Mouse (Mus musculus) liver, embryonic 16.5 days (tissue): Measurements from ENCODE around the gene G430095P16Rik. TPM values are rescaled to one million over a fixed set of nuclear protein-coding genes. Genes with fewer than 3 reads are reported as not detected.

Experiments
- ATAC-seq: fragments of 200-750 bp; cut with Nextera tagmentation; 2 replicates; pipeline ENCODE4 v1.8.0; 2017; ENCODE audit warnings: low read depth, mild to moderate bottlenecking, moderate number of reproducible peaks, moderate library complexity
- H3K27ac ChIP-seq: fragments of 300-500 bp; sonication (generic); 2 replicates; pipeline ENCODE4 v1.5.1; 2014; ENCODE audit warnings: mild to moderate bottlenecking, low read length
- H3K27me3 ChIP-seq: fragments of 300-500 bp; sonication (generic); 2 replicates; pipeline ENCODE4 v1.6.1; 2014; ENCODE audit warnings: low read depth, low read length, mixed read lengths; ENCODE audit not compliant: control insufficient read depth, insufficient read depth
- H3K36me3 ChIP-seq: fragments of 300-500 bp; sonication (generic); 2 replicates; pipeline ENCODE4 v1.6.1; 2014; ENCODE audit warnings: mild to moderate bottlenecking; ENCODE audit not compliant: control insufficient read depth, insufficient read depth
- H3K4me1 ChIP-seq: fragments of 300-500 bp; sonication (generic); 2 replicates; pipeline ENCODE4 v1.6.1; 2014; ENCODE audit warnings: low read depth, low read length, mixed read lengths; ENCODE audit not compliant: control insufficient read depth
- H3K4me2 ChIP-seq: fragments of 300-500 bp; sonication (generic); 2 replicates; pipeline ENCODE4 v1.6.1; 2014; ENCODE audit warnings: low read depth, low read length, mixed read lengths
- H3K4me3 ChIP-seq: fragments of 300-500 bp; sonication (generic); 2 replicates; pipeline ENCODE4 v1.5.1; 2014; ENCODE audit warnings: low read depth, mild to moderate bottlenecking, low read length
- H3K9ac ChIP-seq: fragments of 300-500 bp; sonication (generic); 2 replicates; pipeline ENCODE4 v1.6.1; 2014; ENCODE audit warnings: low read depth, low read length
- H3K9me3 ChIP-seq: fragments of 300-500 bp; sonication (generic); replicated peaks from 2 replicates; pipeline ENCODE4 v1.6.1; 2016; ENCODE audit warnings: low read length; ENCODE audit not compliant: control insufficient read depth
- WGBS: fragments of 180-500 bp; shearing (Covaris S2); extraction: QIAGEN DNeasy Blood & Tissue Kit; methylation state at CpG from one replicate; pipeline ENCODE4 v1.1.7; 2014; ENCODE audit not compliant: insufficient replicate concordance; 5-methylcytosine and 5-hydroxymethylcytosine counted together
- polyA plus RNA-seq: library from polyadenylated mRNA; unstranded; fragments of >200 nt; fragmentation: Nextera tagmentation; extraction: Ambion mirVana; gene quantifications from 2 replicates; pipeline ENCODE4 v1.2.1, GENCODE M21; 2015

The G430095P16Rik gene
- polyA plus RNA-seq, 1 experiment from 2014 or later = 7.0 TPM

DNA sequence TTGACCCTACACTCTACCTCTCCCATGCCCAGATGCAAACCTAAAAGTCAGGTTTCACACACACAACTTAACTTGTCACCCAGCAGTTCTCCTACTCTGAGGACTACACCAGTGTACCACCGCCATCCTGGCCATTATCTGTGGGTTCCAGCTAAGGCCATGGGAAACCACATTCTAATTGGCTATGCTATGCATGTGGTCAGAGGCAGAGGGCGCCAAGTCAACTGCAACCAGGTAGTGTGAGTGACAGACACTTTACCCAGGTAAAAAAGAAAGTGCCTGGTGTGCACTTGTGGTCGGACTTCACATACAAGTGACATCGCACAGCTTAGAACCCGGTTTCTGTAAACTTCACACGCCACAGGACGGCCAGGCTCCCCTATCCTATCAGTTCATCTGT lies 36.3 kb downstream of the G430095P16Rik start:
- H3K9ac ChIP-seq = no peak overlapping the region
- WGBS = 45% methylated on average over 7 of the region's 7 CpGs
- H3K27me3 ChIP-seq = no peaks in the 10 kb centered on the region
- H3K4me2 ChIP-seq = no peak overlapping the region
- no peaks in the 10 kb centered on the region for H3K9me3 ChIP-seq
- no peaks in the 10 kb centered on the region for H3K36me3 ChIP-seq
- no peak overlapping the region for H3K27ac ChIP-seq
- H3K4me1 ChIP-seq = no peaks in the 10 kb centered on the region
- no peak overlapping the region for H3K4me3 ChIP-seq
- no peak for ATAC-seq

DNA sequence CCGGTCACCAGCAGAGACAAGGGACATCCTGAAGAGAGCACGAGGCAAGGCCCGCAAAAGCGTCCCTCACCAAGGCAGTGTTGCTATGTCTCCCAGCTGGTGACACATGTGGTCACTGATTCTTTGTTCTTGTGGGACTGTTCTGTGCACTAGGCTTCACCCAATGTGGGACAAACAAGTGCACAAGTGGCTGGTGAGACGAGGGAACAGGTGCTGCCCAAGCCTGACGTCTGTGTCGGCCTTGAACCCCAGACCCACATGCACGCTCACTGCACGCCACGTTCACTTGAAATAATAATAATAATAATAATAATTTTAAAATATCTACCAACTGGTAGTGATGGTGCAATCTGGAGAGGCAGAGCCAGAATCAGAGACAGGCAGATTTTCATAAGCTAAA lies 36.9 kb downstream of the G430095P16Rik start:
- Histone ChIP-seq H3K4me2 (no peak overlapping the region), H3K4me1 (no peaks in the 10 kb centered on the region), H3K36me3 (no peaks in the 10 kb centered on the region), H3K9me3 (no peaks in the 10 kb centered on the region), H3K4me3 (no peak overlapping the region), H3K27ac (no peak overlapping the region), H3K9ac (no peak overlapping the region), H3K27me3 (no peaks in the 10 kb centered on the region)
- no peak for ATAC-seq
- WGBS = 80% methylated on average over 10 of the region's 10 CpGs

DNA sequence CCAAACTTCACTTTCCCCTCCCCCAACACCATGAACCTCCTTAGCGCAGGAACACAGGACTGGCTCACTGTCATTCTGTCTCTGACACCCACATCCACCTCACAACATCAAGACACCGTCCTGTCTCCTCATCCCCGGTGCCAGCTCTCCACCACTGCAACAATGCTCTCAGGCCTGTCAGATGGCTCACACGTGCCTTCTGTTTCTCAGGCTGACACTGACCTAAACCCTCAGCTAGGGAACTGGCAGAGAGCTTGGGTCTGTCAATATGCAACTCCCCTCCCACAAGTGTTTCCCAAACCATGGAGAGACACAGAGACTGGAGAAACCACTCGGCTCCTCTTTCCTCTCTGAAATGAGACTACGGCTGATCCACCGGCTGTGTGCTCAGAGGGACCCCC lies 37.6 kb downstream of the G430095P16Rik start:
- no peak overlapping the region for H3K4me2 ChIP-seq
- H3K36me3 ChIP-seq = no peaks in the 10 kb centered on the region
- ATAC-seq = no peak
- H3K9me3 ChIP-seq = no peaks in the 10 kb centered on the region
- H3K4me3 ChIP-seq = no peak overlapping the region
- no peak overlapping the region for H3K27ac ChIP-seq
- no peaks in the 10 kb centered on the region for H3K4me1 ChIP-seq
- WGBS = 72% methylated on average over 7 of the region's 7 CpGs
- no peaks in the 10 kb centered on the region for H3K27me3 ChIP-seq
- H3K9ac ChIP-seq = no peak overlapping the region

- no peak overlapping the region for H3K4me3 ChIP-seq
- H3K27ac ChIP-seq = no peak overlapping the region
- H3K36me3 ChIP-seq = no peaks in the 10 kb centered on the region
- H3K4me1 ChIP-seq = no peaks in the 10 kb centered on the region
- no peak overlapping the region for H3K9ac ChIP-seq
- no peak overlapping the region for H3K4me2 ChIP-seq
- no peak for ATAC-seq
- H3K27me3 ChIP-seq = no peaks in the 10 kb centered on the region
- H3K9me3 ChIP-seq = no peaks in the 10 kb centered on the region
- WGBS = 48% methylated on average over 2 of the region's 2 CpGs
Observed at GRCm38 (mm10) chr8:84760901-84761300, 38.1 kb downstream of the G430095P16Rik start.

- Histone ChIP-seq H3K27ac (no peak overlapping the region), H3K4me3 (no peak overlapping the region), H3K36me3 (no peaks in the 10 kb centered on the region), H3K27me3 (no peaks in the 10 kb centered on the region), H3K9ac (no peak overlapping the region), H3K9me3 (no peaks in the 10 kb centered on the region), H3K4me2 (no peak overlapping the region), H3K4me1 (no peaks in the 10 kb centered on the region)
- WGBS = 51% methylated on average over 4 of the region's 4 CpGs
- ATAC-seq = no peak
Observed at GRCm38 (mm10) chr8:84764100-84764499, 41.3 kb downstream of the G430095P16Rik start.

DNA sequence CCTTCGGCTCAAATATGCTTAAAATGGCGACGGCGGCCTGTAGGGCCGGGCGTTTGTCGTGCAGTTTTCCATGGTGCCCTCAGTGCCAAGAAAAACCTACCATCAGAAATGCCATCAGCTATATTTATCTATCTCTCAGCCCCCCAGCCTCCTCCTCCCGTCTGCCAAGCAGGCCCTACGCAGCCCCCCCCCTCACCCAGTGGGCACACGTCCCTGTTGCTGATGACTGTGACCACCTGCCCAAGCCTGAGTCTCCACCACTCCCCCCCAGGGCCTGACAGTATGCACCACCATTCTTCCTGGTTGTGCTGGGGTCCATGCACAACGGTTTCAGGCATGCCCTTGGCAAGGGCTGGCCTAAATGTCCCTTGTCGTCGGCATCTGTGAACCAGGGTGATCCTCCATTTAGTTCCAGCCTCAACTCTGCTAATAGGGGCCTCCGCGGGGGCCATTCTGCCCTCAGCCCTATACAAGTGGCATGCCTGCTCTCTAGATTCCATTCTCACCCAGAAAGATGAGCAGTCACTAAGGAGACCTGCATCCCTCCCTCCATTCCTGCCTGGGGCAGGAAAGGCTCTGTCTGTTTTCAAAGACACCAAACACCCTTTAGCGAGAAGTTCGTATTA lies 42.2 kb downstream of the G430095P16Rik start:
- no peaks in the 10 kb centered on the region for H3K36me3 ChIP-seq
- 78% methylated on average over 17 of the region's 17 CpGs for WGBS
- H3K4me2 ChIP-seq = no peak overlapping the region
- no peaks in the 10 kb centered on the region for H3K4me1 ChIP-seq
- no peak overlapping the region for H3K4me3 ChIP-seq
- H3K9ac ChIP-seq = no peak overlapping the region
- H3K27me3 ChIP-seq = no peaks in the 10 kb centered on the region
- H3K9me3 ChIP-seq = no peaks in the 10 kb centered on the region
- ATAC-seq = no peak
- no peak overlapping the region for H3K27ac ChIP-seq

GRCm38 (mm10) chr8:84765629-84766028 lies 42.8 kb downstream of the G430095P16Rik start:
- Histone ChIP-seq H3K36me3 (no peaks in the 10 kb centered on the region), H3K27me3 (no peaks in the 10 kb centered on the region), H3K9ac (no peak overlapping the region), H3K9me3 (no peaks in the 10 kb centered on the region), H3K4me2 (no peak overlapping the region), H3K4me1 (peaks cover 2% of the 10 kb centered on the region; the same call in 1 of the 2 replicates), H3K4me3 (no peak overlapping the region), H3K27ac (no peak overlapping the region)
- no peak for ATAC-seq
- WGBS = 62% methylated on average over 10 of the region's 10 CpGs

GRCm38 (mm10) chr8:84766422-84766821 lies 43.6 kb downstream of the G430095P16Rik start:
- 78% methylated on average over 9 of the region's 9 CpGs for WGBS
- Histone ChIP-seq H3K9me3 (no peaks in the 10 kb centered on the region), H3K4me2 (no peak overlapping the region), H3K27me3 (peaks cover 3% of the 10 kb centered on the region), H3K4me3 (no peak overlapping the region), H3K4me1 (peaks cover 2% of the 10 kb centered on the region; the same call in 1 of the 2 replicates), H3K9ac (no peak overlapping the region), H3K36me3 (no peaks in the 10 kb centered on the region), H3K27ac (no peak overlapping the region)
- ATAC-seq = no peak

GRCm38 (mm10) chr8:84767221-84767620 lies 44.4 kb downstream of the G430095P16Rik start:
- no peak overlapping the region for H3K9ac ChIP-seq
- WGBS = 78% methylated on average over 10 of the region's 10 CpGs
- ATAC-seq = no peak
- no peak overlapping the region for H3K4me3 ChIP-seq
- no peaks in the 10 kb centered on the region for H3K9me3 ChIP-seq
- H3K4me1 ChIP-seq = peaks cover 2% of the 10 kb centered on the region; the same call in 1 of the 2 replicates
- H3K27me3 ChIP-seq = peaks cover 11% of the 10 kb centered on the region
- no peaks in the 10 kb centered on the region for H3K36me3 ChIP-seq
- H3K4me2 ChIP-seq = no peak overlapping the region
- no peak overlapping the region for H3K27ac ChIP-seq
